Mouse (Mus musculus): ENCODE data around the gene Asah2. TPM values are rescaled to one million over a fixed set of nuclear protein-coding genes. Genes with fewer than 3 reads are reported as not detected.

The Asah2 gene
- 3.1 and 3.3 TPM in 2 replicates for polyA plus RNA-seq (2014; fragmentation: Nextera tagmentation; extraction: Ambion mirVana)

GRCm38 (mm10) chr19:32107771-32108306 is at the start of gene Asah2:
Asah2 (minus strand) TSS chr19:32108211.
- ATAC-seq (replicated peaks; ENCODE audit: insufficient number of reproducible peaks, low FRiP score, low TSS enrichment): peak; percentile 88
- no peaks in the 10 kb centered on the region for H3K9me3 ChIP-seq (replicated peaks; ENCODE audit: control insufficient read depth, low read length)
- peak within 1 kb of the TSS; percentile 76 for H3K4me3 ChIP-seq (ENCODE audit: low read depth, low read length)
- peak within 1 kb of the TSS; percentile 67 for H3K4me2 ChIP-seq
- 1% methylated on average over 28 of the region's 28 CpGs for WGBS (ENCODE audit: insufficient replicate concordance)
- peak within 1 kb of the TSS; percentile 97 for H3K27ac ChIP-seq (ENCODE audit: low read depth, low read length)
- no peaks in the 10 kb centered on the region for H3K36me3 ChIP-seq (ENCODE audit: control insufficient read depth, insufficient read depth, low read length)
- H3K4me1 ChIP-seq (ENCODE audit: control insufficient read depth, insufficient read depth, low read length): peaks cover 3% of the 10 kb centered on the region; the same call in 1 of the 2 replicates
- no peaks in the 10 kb centered on the region for H3K27me3 ChIP-seq (ENCODE audit: control insufficient read depth, insufficient read depth, low read length)
- H3K9ac ChIP-seq (ENCODE audit: low read depth, low read length): peak within 1 kb of the TSS; percentile 96

- 50% methylated on average over 6 of the region's 6 CpGs for WGBS (ENCODE audit: insufficient replicate concordance)
- Histone ChIP-seq H3K9ac (ENCODE audit: low read depth, low read length) (no peak overlapping the region), H3K4me1 (ENCODE audit: control insufficient read depth, insufficient read depth, low read length) (peaks cover 8% of the 10 kb centered on the region), H3K9me3 (replicated peaks; ENCODE audit: control insufficient read depth, low read length) (no peaks in the 10 kb centered on the region), H3K27ac (ENCODE audit: low read depth, low read length) (0 out of 2 replicates have a peak overlapping the region, but pooled peaks have one; percentile 42), H3K36me3 (ENCODE audit: control insufficient read depth, insufficient read depth, low read length) (peaks cover 10% of the 10 kb centered on the region), H3K4me3 (ENCODE audit: low read depth, low read length) (no peak overlapping the region), H3K4me2 (peak overlapping the region; percentile 31), H3K27me3 (ENCODE audit: control insufficient read depth, insufficient read depth, low read length) (no peaks in the 10 kb centered on the region)
- peak; percentile 89 for ATAC-seq (replicated peaks; ENCODE audit: insufficient number of reproducible peaks, low FRiP score, low TSS enrichment)
These were observed 49.0 kb upstream of the Asah2 start for GRCm38 (mm10) chr19:32157045-32157444.

- ATAC-seq (replicated peaks; ENCODE audit: insufficient number of reproducible peaks, low FRiP score, low TSS enrichment): no peak
- Histone ChIP-seq H3K4me1 (ENCODE audit: control insufficient read depth, insufficient read depth, low read length) (peaks cover 8% of the 10 kb centered on the region), H3K9ac (ENCODE audit: low read depth, low read length) (no peak overlapping the region), H3K4me2 (no peak overlapping the region), H3K27me3 (ENCODE audit: control insufficient read depth, insufficient read depth, low read length) (no peaks in the 10 kb centered on the region), H3K4me3 (ENCODE audit: low read depth, low read length) (no peak overlapping the region), H3K9me3 (replicated peaks; ENCODE audit: control insufficient read depth, low read length) (no peaks in the 10 kb centered on the region), H3K27ac (ENCODE audit: low read depth, low read length) (no peak overlapping the region), H3K36me3 (ENCODE audit: control insufficient read depth, insufficient read depth, low read length) (no peaks in the 10 kb centered on the region)
- 67% methylated on average over 6 of the region's 6 CpGs for WGBS (ENCODE audit: insufficient replicate concordance)
These were observed 44.5 kb upstream of the Asah2 start for GRCm38 (mm10) chr19:32152529-32152928.

DNA sequence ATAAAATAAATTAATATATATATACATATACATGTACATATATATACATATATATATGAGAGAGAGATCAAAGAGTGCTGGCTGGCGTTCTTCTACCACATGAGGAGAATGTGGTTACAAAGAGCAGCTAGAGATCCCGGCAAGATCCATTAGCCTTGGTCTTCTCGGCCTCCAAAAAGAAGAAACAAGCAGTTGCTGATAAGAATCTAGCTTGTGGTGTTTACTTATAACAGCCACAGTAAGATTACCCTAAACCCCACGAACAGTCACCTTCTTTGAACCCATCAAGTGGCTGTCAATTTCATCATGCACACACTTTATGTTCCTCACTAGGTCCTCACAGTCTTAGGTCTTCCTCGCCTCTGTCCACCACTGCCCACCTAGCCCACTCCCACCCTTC is 40.7 kb upstream of the Asah2 start:
- no peak overlapping the region for H3K4me3 ChIP-seq (ENCODE audit: low read depth, low read length)
- H3K36me3 ChIP-seq (ENCODE audit: control insufficient read depth, insufficient read depth, low read length): no peaks in the 10 kb centered on the region
- no peak for ATAC-seq (replicated peaks; ENCODE audit: insufficient number of reproducible peaks, low FRiP score, low TSS enrichment)
- H3K4me2 ChIP-seq: no peak overlapping the region
- H3K27ac ChIP-seq (ENCODE audit: low read depth, low read length): no peak overlapping the region
- 76% methylated on average over 5 of the region's 5 CpGs for WGBS (ENCODE audit: insufficient replicate concordance)
- H3K27me3 ChIP-seq (ENCODE audit: control insufficient read depth, insufficient read depth, low read length): no peaks in the 10 kb centered on the region
- no peaks in the 10 kb centered on the region for H3K9me3 ChIP-seq (replicated peaks; ENCODE audit: control insufficient read depth, low read length)
- H3K9ac ChIP-seq (ENCODE audit: low read depth, low read length): no peak overlapping the region
- no peaks in the 10 kb centered on the region for H3K4me1 ChIP-seq (ENCODE audit: control insufficient read depth, insufficient read depth, low read length)

GRCm38 (mm10) chr19:32142383-32142782 is 34.4 kb upstream of the Asah2 start:
- 87% methylated on average over 6 of the region's 6 CpGs for WGBS (ENCODE audit: insufficient replicate concordance)
- no peaks in the 10 kb centered on the region for H3K36me3 ChIP-seq (ENCODE audit: control insufficient read depth, insufficient read depth, low read length)
- no peak for ATAC-seq (replicated peaks; ENCODE audit: insufficient number of reproducible peaks, low FRiP score, low TSS enrichment)

GRCm38 (mm10) chr19:32138361-32139088 is 30.5 kb upstream of the Asah2 start:
- no peak overlapping the region for H3K9ac ChIP-seq (ENCODE audit: low read depth, low read length)
- H3K4me3 ChIP-seq (ENCODE audit: low read depth, low read length): no peak overlapping the region
- no peak overlapping the region for H3K4me2 ChIP-seq
- no peak overlapping the region for H3K27ac ChIP-seq (ENCODE audit: low read depth, low read length)
- no peak for ATAC-seq (replicated peaks; ENCODE audit: insufficient number of reproducible peaks, low FRiP score, low TSS enrichment)
- no peaks in the 10 kb centered on the region for H3K36me3 ChIP-seq (ENCODE audit: control insufficient read depth, insufficient read depth, low read length)
- H3K9me3 ChIP-seq (replicated peaks; ENCODE audit: control insufficient read depth, low read length): no peaks in the 10 kb centered on the region
- WGBS (ENCODE audit: insufficient replicate concordance): 42% methylated on average over 14 of the region's 14 CpGs
- no peaks in the 10 kb centered on the region for H3K27me3 ChIP-seq (ENCODE audit: control insufficient read depth, insufficient read depth, low read length)
- peaks cover 23% of the 10 kb centered on the region for H3K4me1 ChIP-seq (ENCODE audit: control insufficient read depth, insufficient read depth, low read length)

More at GRCm38 (mm10) chr19:32142383-32142782, 34.4 kb upstream of the Asah2 start:
- no peak overlapping the region for H3K9ac ChIP-seq (ENCODE audit: low read depth, low read length)
- H3K4me3 ChIP-seq (ENCODE audit: low read depth, low read length): no peak overlapping the region
- H3K27me3 ChIP-seq (ENCODE audit: control insufficient read depth, insufficient read depth, low read length): no peaks in the 10 kb centered on the region
- H3K4me2 ChIP-seq: no peak overlapping the region
- H3K9me3 ChIP-seq (replicated peaks; ENCODE audit: control insufficient read depth, low read length): no peaks in the 10 kb centered on the region
- H3K4me1 ChIP-seq (ENCODE audit: control insufficient read depth, insufficient read depth, low read length): peaks cover 14% of the 10 kb centered on the region; the same call in 1 of the 2 replicates
- H3K27ac ChIP-seq (ENCODE audit: low read depth, low read length): no peak overlapping the region

DNA sequence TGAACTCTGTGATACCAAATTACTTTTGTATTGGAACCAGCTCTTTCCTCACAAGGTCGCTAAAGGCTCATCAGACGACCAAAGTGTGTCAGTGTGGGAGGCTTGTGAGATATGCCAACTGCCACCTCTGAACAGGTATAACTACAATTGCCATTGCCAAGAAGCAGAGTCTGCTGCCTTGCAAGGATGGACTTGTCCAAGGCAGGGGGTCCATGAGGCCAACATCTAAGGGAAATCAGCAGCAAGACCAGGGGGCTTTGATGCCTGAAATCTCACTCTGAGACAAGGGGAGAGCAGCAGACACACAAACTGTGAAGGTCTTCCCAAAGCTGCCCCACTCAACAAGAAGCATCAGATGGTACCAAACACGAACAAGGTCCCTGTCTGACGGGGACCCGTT is 29.9 kb upstream of the Asah2 start:
- no peaks in the 10 kb centered on the region for H3K9me3 ChIP-seq (replicated peaks; ENCODE audit: control insufficient read depth, low read length)
- 81% methylated on average over 5 of the region's 5 CpGs for WGBS (ENCODE audit: insufficient replicate concordance)
- no peak overlapping the region for H3K27ac ChIP-seq (ENCODE audit: low read depth, low read length)
- no peak overlapping the region for H3K9ac ChIP-seq (ENCODE audit: low read depth, low read length)
- no peak overlapping the region for H3K4me3 ChIP-seq (ENCODE audit: low read depth, low read length)
- ATAC-seq (replicated peaks; ENCODE audit: insufficient number of reproducible peaks, low FRiP score, low TSS enrichment): no peak
- no peak overlapping the region for H3K4me2 ChIP-seq
- H3K36me3 ChIP-seq (ENCODE audit: control insufficient read depth, insufficient read depth, low read length): no peaks in the 10 kb centered on the region
- H3K27me3 ChIP-seq (ENCODE audit: control insufficient read depth, insufficient read depth, low read length): no peaks in the 10 kb centered on the region
- H3K4me1 ChIP-seq (ENCODE audit: control insufficient read depth, insufficient read depth, low read length): peaks cover 23% of the 10 kb centered on the region

DNA sequence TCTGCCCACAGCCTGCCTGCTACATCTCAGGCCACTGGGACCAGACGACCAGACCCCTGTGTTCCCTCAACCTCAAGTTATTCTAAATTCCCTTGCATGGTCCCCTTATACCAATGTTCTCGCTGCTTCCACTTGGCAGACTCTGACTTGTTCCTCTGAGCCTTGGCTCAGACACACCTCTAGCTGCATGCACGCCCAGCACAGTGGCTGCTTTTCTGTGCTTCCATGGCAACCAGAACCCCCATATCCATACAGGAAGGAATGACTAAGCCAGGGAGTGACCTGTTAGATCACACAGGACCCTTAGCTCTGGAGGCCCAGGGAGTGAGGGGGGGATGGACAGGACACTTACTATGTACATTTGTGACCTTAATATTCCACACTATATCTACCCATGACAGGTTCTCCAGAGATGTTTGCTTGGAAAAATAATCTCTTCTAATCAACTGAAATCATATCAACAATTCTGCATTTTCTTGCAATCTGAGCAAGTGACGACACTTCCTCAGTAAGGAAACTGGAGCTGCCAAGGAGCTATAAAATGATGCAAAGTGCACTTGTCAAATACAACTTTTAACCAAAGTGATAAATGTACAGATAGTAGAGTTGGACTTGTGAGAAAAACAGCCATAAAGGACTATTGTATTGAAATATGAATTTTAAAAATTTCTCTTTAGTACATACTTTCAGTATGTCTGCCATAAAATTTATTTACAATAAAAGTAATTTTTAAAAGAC is 29.0 kb upstream of the Asah2 start:
- peak; percentile 64 for ATAC-seq (replicated peaks; ENCODE audit: insufficient number of reproducible peaks, low FRiP score, low TSS enrichment)
- 36% methylated on average over 4 of the region's 4 CpGs for WGBS (ENCODE audit: insufficient replicate concordance)
- no peak overlapping the region for H3K27ac ChIP-seq (ENCODE audit: low read depth, low read length)
- no peaks in the 10 kb centered on the region for H3K9me3 ChIP-seq (replicated peaks; ENCODE audit: control insufficient read depth, low read length)
- H3K4me2 ChIP-seq: no peak overlapping the region
- H3K36me3 ChIP-seq (ENCODE audit: control insufficient read depth, insufficient read depth, low read length): no peaks in the 10 kb centered on the region
- H3K4me3 ChIP-seq (ENCODE audit: low read depth, low read length): no peak overlapping the region
- no peaks in the 10 kb centered on the region for H3K27me3 ChIP-seq (ENCODE audit: control insufficient read depth, insufficient read depth, low read length)
- H3K4me1 ChIP-seq (ENCODE audit: control insufficient read depth, insufficient read depth, low read length): peaks cover 23% of the 10 kb centered on the region
- no peak overlapping the region for H3K9ac ChIP-seq (ENCODE audit: low read depth, low read length)

Data from heart, embryonic 11.5 days (tissue).